Mouse (Mus musculus) neural tube, postnatal 0 days (tissue): Measurements from ENCODE around the gene Tspan13. TPM values are rescaled to one million over a fixed set of nuclear protein-coding genes. Genes with fewer than 3 reads are reported as not detected.

ENCODE experiments used
- polyA plus RNA-seq: library from polyadenylated mRNA; unstranded; fragments of >200 nt; fragmentation: Nextera tagmentation; extraction: Ambion mirVana; gene quantifications from 2 replicates; pipeline ENCODE4 v1.2.1, GENCODE M21; 2015

Tspan13 gene
- 407 and 412 TPM in 2 replicates for polyA plus RNA-seq

DNA sequence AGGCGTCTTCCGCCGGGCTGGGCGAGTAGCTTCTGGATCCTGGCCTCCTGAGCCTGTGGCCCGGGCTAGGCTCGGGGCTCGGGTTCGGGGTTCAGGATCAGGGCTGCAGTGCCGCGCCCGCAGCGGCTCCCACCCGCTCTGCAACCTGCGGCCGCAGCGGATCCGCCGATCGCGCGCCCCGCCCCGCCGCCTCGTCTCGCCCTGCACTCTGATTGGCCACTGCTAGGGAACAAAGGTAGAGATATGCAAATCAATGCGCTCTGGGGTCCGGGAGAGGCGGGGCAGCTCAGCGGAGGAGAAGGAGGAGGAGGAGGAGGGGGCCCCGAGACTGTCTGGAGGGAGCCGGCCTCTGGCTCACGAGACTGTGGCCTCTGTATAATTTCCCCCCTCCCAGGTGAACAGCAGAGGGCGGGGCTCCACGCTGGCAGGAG, at the start of gene Tspan13:
Gene Tspan13, minus strand, starts transcription at position 153 of the 431 bp plus-strand sequence.

DNA sequence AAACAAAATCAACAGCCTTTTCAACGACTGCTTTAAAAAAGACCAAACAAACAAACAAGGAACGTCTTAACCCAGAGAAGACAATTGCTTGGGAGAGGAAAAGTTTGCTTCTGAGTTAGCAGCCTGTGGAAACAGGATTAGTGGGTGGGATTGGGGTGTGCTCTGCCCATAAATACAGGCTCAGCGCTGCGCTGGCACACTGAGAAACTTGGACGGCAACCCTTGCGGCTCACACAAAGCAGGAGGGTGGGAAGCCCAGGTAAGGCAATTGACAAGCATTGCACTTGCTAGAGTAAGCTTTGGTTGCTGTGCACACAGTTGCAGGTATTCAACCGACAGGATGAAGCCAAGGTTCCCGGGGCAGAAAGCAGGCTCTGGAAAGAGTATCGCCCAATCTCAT, 49.6 kb downstream of the Tspan13 start, which contains the start of gene Agr2:
Gene Agr2, plus strand, starts transcription at position 197 of the 400 bp plus-strand sequence.

Other genes starting within 250 kb of the Tspan13 start
- 0.63 and 1.2 TPM in 2 replicates for gene Agr3, start 116.9 kb downstream of the Tspan13 start, polyA plus RNA-seq
- gene Agr2, start 49.6 kb downstream of the Tspan13 start, polyA plus RNA-seq: 0.26 TPM in 1 of 2 replicates, not detected in the other
- 78.5 and 79.3 TPM in 2 replicates for gene Ankmy2, start 114.6 kb upstream of the Tspan13 start, polyA plus RNA-seq
- gene Bzw2, start 115.6 kb upstream of the Tspan13 start, polyA plus RNA-seq: 243 and 256 TPM in 2 replicates
- not detected in 2 replicates for gene Lrrc72, start 210.9 kb upstream of the Tspan13 start, polyA plus RNA-seq